Mouse (Mus musculus) left cerebral cortex, adult 9 months (tissue): ENCODE measurements around the gene Dars2.

Experiments used
- DNase-seq, 2 experiments: peaks; one replicate each; pipeline ENCODE4 v3.0.0; 2022; ENCODE audit warnings: low spot score in 2 of 2

The Dars2 gene

GRCm38 (mm10) chr1:161070352-161071271 lies at the start of gene Dars2, which contains the start of gene Cenpl:
Gene Dars2, minus strand, starts transcription at chr1:161070658.
Gene Cenpl, plus strand, starts transcription at chr1:161070713.
- DNase-seq, result peak; percentile 93 to 98

- no peak for DNase-seq
These were observed 44.1 kb upstream of the Dars2 start for GRCm38 (mm10) chr1:161114591-161114990.

DNA sequence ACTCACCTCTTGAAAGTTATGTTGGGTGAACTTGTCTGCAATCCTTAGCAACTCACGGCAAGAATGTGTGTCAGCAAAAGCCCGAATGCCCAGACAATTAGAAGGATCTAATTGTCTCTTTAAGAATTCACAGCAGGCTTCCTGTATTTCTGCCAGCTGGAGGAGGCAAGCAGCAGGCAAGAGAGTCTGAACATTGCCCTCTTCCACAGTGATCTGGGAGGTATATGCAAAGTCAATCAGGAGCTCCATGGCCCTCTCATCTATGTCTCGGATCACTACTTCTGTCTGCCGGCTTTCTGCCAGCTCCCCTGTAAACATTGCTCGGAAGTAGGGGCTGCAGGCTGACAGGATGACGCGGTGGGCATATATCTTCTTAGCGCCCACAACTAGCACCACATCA lies 38.8 kb upstream of the Dars2 start:
- DNase-seq, result no peak

- DNase-seq, result no peak
These were observed 33.4 kb upstream of the Dars2 start for GRCm38 (mm10) chr1:161103842-161104241.

DNA sequence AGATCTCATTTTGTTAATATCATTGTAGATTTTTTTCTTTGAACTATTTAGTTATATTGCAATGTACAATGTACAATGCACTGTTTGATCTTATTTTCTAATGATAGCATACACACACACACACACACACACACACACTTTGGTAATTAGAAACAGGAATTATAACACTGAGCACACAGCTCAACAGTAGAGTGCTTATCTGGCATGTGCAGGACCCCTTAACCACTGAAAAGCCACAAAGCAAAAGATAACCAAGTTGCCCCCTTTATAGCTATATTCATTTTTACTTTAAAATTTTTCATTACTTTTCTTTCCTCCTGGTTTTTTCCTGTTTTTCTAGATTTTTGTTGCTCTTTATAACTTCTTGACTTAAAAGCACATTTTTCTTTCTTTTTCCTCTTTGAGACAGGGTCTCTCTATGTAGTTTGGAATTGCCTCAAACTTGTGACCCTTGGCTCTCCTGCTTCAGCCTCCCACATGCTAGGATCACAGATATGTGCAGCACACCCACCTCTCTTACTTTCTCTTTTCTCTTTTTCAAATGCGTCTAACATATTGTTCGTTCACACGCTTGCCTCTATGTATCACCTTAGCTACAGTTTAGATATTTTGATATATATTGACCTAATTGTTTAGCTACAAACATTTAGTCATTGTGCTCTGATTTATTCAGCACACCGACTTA lies 29.4 kb upstream of the Dars2 start:
- no peak for DNase-seq

DNA sequence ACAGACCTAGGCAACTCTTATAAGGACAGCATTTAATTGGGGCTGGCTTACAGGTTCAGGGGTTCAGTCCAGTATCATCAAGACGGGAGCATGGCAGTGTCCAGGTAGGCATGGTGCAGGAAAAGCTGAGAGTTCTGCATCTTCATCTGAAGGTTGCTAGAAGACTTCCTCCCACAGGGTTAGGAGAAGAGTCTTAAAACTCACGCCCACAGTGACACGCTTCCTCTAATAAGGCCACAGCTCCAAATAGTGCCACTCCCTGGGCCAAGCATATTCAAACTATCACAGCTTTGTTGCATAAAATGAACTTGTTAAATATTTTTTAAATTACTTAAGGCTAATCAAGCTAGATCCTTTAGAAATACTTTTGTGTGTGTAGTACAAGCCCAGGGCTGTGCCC lies 6.8 kb upstream of the Dars2 start:
- no peak for DNase-seq

- no peak for DNase-seq
These were observed 5.8 kb upstream of the Dars2 start for GRCm38 (mm10) chr1:161076238-161076637.

DNA sequence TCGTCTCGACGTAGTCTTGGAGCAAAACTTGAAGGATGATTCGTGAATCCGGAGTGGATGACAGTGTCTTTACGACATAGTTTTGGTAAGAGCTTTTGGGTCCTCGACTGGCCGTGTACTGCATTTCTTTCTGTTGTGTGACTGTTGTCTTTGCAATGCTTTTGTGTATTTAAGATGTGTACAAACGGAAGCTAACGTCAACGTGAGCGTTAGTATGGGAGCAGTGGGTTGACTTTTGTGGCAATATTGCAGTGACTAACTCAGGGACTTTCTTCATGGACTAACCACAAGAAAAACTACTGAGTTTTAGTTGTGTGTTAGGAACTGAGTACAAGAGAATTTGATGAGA lies 788 bp upstream of the Dars2 start:
- no peak for DNase-seq

DNA sequence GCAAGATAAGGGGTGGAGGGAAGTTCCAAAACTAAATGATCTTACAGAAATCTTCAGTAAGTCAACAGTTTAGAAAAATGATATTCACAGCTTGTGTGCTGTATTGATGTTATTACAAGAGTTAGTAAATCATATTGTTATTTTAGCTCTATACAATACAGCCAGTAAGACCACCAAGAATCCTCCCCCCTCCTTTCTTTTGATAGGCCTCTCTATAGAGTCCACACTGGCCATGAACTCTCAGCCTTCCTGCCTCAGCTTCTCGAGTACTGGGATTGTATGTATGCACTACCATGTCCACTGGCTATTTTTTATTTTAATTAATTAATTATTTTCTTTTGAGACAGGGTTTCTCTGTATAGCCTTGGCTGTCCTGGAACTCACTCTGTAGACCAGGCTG lies 7.1 kb downstream of the Dars2 start:
- DNase-seq, result no peak

GRCm38 (mm10) chr1:161057164-161057563 lies 13.3 kb downstream of the Dars2 start:
- no peak for DNase-seq

DNA sequence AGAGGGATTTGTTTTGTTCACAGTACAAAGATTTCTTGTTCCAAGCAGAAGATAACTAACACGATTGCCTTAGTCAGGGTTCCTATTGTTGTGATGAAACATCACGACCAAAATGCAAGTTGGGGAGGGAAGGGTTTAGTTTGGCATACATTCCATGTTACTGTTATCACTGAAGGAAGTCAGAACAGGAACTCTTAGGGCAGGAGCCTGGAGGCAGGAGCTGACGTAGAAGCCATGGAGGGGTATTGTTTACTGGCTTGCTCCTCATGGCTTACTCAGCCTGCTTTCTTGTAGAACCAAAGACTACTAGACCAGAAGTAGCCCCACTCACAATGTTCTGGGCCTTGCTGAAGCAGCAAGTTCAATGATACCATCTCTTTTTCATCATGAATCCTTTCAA lies 23.5 kb downstream of the Dars2 start:
- no peak for DNase-seq

DNA sequence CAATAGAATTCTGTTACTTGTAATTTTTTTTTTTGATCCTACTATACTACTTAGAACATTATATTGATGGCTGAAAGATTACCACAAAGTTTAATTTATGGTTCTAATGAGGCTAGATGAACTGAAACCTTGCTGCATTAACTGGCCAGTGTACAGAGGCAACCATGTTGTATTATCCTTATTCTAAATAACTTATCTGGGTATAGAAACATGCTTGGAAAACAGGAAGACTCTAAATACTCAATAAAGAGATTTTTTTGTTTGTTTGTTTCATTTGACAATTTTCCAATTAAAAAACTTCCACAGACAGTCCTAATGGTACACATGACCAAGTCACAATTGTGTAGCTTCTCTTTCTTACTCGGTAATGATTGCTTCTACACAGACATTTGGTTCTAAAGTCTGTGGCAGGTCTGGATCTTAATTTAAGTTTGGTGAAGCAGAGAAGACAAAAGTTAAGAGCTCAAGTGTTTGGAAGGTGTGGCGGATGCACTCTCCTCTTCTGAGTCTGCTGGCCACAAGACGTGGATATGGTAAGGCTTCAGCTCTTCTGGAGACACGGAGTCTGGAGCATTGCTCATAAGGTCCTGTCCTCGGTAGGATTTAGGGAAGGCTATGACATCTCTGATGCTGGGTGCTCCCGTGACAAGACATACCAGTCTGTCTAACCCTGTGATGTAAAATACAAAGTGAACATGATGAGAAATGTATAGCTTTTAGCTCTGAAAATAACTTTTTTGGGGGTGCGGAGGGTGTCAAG lies 29.0 kb downstream of the Dars2 start:
- no peak for DNase-seq

DNA sequence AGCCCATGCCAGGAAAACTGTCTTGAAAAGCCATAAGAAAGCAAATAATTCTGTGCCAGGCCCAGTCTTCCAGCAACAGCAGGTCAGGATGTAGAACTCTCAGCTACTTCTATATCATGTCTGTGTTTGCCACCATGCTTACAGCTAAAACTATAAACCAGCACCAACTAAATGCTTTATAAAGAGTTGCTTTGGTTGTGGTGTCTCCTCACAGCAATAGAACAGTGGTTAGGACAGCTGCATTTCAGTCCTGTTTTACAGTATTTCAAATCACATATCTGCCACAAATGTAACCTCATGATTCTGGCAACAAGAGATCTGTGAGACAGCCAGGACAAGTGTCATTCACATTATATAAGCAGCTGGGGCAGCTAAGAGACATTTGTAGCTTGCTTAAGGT lies 29.6 kb downstream of the Dars2 start:
- no peak for DNase-seq

DNA sequence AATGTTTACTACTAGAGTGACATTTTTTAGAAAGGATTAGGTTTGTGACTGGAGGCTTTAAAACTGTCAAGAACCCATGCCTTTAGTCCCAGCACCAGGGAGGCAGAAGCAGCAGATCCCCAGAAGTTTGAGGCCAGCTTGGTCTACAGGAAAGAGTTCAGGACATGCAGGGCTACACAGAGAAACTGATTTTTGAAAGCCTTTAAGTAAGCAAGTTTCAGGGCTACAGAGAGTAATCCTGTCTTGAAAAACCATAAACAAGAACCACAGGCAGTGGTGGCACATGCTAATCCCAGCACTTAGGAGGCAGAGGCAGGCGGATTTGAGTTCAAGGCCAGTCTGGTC lies 30.1 kb downstream of the Dars2 start:
- DNase-seq, result no peak

DNA sequence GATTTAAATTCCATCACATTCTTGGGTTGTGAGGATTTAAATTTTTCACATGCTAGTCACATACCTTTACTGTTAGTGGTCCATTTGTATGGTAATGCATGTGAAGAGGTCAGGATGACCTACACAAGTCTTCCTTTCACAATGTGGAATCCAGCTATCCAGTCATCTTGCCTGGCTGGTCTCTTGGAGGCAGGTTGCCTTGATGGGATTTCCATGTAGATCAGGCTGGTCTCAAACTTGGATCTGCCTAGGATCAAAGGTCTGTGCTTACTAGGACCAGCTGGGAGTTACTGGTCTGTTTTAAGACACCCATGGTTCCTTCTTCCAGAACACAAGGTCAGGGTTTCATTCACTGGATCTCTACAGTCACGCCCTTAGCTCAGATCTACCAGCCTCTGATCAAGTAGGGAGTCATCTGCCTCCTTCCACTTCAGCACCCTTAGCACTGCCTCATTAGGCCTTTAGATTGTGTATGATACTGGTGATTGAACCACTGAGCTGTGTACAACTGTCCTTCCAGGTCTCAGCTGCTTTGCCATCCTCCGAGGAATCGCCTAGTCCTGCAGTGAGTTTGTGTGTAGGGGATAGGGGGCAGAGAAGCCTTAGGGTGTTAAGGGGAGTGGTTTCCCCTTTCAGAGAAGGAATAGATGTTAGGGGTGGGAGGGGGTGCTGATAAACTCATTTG lies 30.6 kb downstream of the Dars2 start:
- DNase-seq, result no peak

- DNase-seq, result no peak
These were observed 31.3 kb downstream of the Dars2 start for GRCm38 (mm10) chr1:161038968-161039721.

GRCm38 (mm10) chr1:161038004-161038403 lies 32.5 kb downstream of the Dars2 start:
- DNase-seq, result no peak

DNA sequence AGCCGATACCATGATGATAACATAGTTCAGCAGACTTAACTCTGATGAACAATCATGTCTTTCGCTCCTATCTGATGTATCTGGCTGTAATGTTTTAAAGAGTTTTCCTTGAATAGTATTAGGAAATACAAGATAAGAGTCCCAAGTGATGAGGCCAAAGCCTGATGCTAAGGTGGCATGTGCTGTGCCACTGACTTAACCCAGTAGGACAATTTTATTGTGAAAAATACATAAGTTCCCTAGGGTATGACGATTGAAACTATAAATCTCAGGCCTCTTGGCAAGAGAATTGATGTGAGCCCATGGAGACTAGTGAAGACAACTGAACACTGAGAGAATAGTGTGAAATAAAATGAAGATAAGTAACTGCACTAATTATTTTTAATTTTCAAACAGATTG lies 32.9 kb downstream of the Dars2 start:
- DNase-seq, result no peak

- no peak for DNase-seq
These were observed 33.4 kb downstream of the Dars2 start for GRCm38 (mm10) chr1:161037026-161037425.

GRCm38 (mm10) chr1:161036411-161036841 lies 34.0 kb downstream of the Dars2 start:
- DNase-seq, result no peak

DNA sequence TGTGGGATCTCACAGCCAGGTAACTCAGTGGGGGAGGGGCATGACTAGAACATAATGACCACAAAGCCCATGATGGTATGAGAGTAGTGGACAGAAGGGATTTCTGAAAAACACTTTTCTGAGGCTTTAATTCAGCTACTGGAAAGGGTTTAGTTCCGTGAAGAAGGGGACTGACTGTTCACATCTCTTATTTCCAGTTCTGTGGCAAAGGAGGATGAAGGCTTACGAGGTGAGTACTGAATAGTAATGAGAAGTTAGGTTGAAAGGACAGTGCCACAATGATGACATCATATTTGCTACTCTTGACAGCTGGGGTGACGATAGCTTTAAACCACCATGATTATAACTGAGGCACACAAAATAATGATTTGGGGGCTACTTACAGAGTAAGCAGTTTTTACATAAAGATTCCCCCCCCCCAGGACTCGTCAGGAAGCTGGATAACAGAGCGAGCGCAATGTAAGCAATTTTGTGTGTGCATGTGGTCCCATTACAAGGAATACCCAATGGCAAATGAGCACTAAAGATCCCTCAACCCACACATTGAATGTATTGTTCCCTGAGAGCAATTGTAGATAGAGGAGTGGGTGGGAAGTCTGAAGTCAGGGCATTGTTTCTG lies 34.6 kb downstream of the Dars2 start:
- DNase-seq, result no peak
